Mouse (Mus musculus) bone marrow, adult 2 months (tissue): ENCODE measurements at regions not wholly inside any gene's neighbourhood (a gene's known extent, or its start where the extent isn't known, plus 50 kb on each side); places are given as distances from the start of the nearest gene placed in this dataset.

ENCODE experiments used
- CTCF ChIP-seq: fragments of 200-500 bp; IDR thresholded peaks from 2 replicates; pipeline ENCODE4 v1.5.1; 2011; ENCODE audit warnings: low read length, control low read depth; ENCODE audit not compliant: control insufficient read depth, insufficient read depth
- POLR2A ChIP-seq: fragments of 200-500 bp; IDR thresholded peaks from 2 replicates; pipeline ENCODE4 v1.6.1; 2011; ENCODE audit warnings: low read depth, mild to moderate bottlenecking, control low read depth, low read length, borderline replicate concordance; ENCODE audit not compliant: control insufficient read depth

DNA sequence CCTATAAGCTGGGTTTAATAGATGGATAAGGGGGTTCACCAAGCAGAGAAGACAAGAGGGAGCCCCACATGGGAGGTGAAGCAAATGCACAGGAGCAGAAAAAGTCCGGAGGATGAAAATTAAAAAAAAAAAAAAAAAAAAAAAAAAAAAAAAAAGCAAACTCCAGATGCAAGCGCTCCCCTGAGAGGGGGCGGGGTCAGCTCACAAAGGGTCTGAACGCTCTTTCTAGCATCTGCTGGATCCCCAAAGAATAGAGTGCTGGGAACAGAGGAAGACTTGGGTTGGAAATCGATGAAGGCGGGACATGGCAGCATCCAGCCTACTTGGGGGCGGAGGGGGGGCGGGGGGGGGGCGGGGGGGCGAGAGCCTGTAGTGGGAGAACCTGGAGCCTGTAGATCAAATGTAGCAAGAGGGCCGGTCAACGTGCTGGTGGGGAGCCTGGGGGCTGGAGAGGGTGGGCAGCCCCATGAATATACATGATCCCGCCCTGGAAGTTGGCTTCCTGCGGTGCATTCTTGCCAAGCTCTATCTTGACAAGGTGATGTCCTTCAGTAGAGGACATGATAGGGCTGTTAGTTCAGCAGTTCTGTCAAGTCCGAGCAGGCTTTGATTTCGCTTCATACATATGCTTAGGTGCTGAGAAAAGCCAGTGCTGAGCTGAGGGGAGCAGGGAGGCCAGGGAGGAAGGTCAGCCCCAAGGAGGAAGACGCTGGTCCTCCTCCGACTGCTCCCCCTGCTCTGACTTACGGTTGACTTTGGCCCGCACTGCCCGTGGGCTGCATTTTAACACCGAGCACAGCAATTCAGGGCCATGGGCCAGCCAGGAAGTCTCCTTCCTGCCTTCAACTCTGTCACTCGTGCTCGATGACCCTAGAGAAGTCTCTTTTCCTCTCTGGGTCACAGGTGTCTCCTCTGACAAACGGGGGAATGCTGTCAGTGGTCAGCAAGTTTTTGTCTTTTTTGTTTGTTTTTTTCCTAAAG is 176.3 kb downstream of the 3100002H09Rik start:
- no peak for TF ChIP-seq POLR2A
- TF ChIP-seq CTCF: no peak
